Mouse (Mus musculus): ENCODE measurements around the gene Vmn1r57. TPM values are rescaled to one million over a fixed set of nuclear protein-coding genes. Genes with fewer than 3 reads are reported as not detected.

The Vmn1r57 gene
- polyA plus RNA-seq (2012; ENCODE audit: low replicate concordance) = not detected in 2 replicates

DNA sequence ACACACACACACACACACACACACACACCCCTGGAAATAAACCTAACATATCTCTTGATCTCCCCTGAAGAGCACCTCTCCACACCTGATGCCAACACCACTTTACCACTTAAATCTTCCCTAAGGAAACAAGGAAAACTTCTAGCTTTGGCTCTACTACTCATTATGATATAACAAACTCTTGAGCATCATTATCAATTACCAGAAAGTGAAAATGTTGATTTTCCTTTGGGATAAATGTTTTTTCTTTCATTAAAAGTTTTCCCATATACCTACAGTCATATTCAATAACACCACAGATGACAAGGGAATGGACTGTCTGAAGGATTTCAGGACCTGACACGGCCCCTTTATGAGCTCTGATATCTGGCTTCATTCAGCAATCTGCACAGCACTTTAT, at the start of gene Vmn1r57:
TSS of gene Vmn1r57 (plus strand) at position 301 of the 400 bp plus-strand sequence.

DNA sequence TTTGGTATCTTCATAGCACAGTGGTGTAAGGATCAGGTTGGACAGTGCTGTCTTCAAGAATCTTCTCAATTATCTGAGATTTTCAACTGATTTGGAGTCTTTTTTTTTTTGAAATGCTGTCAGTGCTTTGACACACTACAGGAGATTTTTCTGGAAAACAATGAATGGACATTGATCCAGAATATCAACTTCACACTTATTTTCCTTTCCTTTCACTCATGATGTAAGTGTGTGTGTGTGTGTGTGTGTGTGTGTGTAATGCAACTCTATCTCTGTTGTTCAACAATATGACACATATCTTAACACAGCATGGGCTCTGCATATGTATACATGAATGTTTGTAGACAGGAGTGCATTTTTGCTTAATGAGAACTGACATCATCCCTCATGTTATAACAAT, 21.6 kb upstream of the Vmn1r57 start, which contains the start of gene Vmn1r56:
TSS of gene Vmn1r56 (minus strand) at position 101 of the 400 bp plus-strand sequence.

Other genes starting within 250 kb of the Vmn1r57 start
- gene Sbk3, start 247.3 kb upstream of the Vmn1r57 start, polyA plus RNA-seq (2012; ENCODE audit: low replicate concordance) = not detected in 2 replicates
- 57.7 and 140 TPM in 2 replicates for gene Zfp579, start 222.3 kb upstream of the Vmn1r57 start, polyA plus RNA-seq (2012; ENCODE audit: low replicate concordance)
- 60.5 and 72.3 TPM in 2 replicates for gene Zfp524, start 204.1 kb upstream of the Vmn1r57 start, polyA plus RNA-seq (2012; ENCODE audit: low replicate concordance)
- 31.6 and 47.8 TPM in 2 replicates for gene Fiz1, start 203.8 kb upstream of the Vmn1r57 start, polyA plus RNA-seq (2012; ENCODE audit: low replicate concordance)
- 55.5 TPM in 1 of 2 replicates, not detected in the other for gene Gm44973, start 203.0 kb upstream of the Vmn1r57 start, polyA plus RNA-seq (2012; ENCODE audit: low replicate concordance)
- gene Zfp865, start 198.1 kb upstream of the Vmn1r57 start, polyA plus RNA-seq (2012; ENCODE audit: low replicate concordance) = 97.4 and 264 TPM in 2 replicates
- 0.99 and 2.0 TPM in 2 replicates for gene Ccdc106, start 197.9 kb upstream of the Vmn1r57 start, polyA plus RNA-seq (2012; ENCODE audit: low replicate concordance)
- gene 4632433K11Rik, start 184.4 kb upstream of the Vmn1r57 start, polyA plus RNA-seq (2012; ENCODE audit: low replicate concordance) = not detected in 2 replicates
- 4.2 and 6.3 TPM in 2 replicates for gene Zfp784, start 180.0 kb upstream of the Vmn1r57 start, polyA plus RNA-seq (2012; ENCODE audit: low replicate concordance)
- 27.8 and 63.8 TPM in 2 replicates for gene Zfp580, start 167.0 kb upstream of the Vmn1r57 start, polyA plus RNA-seq (2012; ENCODE audit: low replicate concordance)
- 344 and 667 TPM in 2 replicates for gene U2af2, start 156.3 kb upstream of the Vmn1r57 start, polyA plus RNA-seq (2012; ENCODE audit: low replicate concordance)
- 685 and 1,033 TPM in 2 replicates for gene Epn1, start 138.3 kb upstream of the Vmn1r57 start, polyA plus RNA-seq (2012; ENCODE audit: low replicate concordance)
- not detected in 2 replicates for gene Rfpl4, start 101.5 kb upstream of the Vmn1r57 start, polyA plus RNA-seq (2012; ENCODE audit: low replicate concordance)
- gene Rasl2-9, start 92.5 kb upstream of the Vmn1r57 start, polyA plus RNA-seq (2012; ENCODE audit: low replicate concordance) = 0.20 and 0.23 TPM in 2 replicates
- not detected in 2 replicates for gene Vmn1r55, start 68.8 kb upstream of the Vmn1r57 start, polyA plus RNA-seq (2012; ENCODE audit: low replicate concordance)
- gene Vmn1r56, start 21.7 kb upstream of the Vmn1r57 start, polyA plus RNA-seq (2012; ENCODE audit: low replicate concordance) = not detected in 2 replicates
- not detected in 2 replicates for gene Gm5065, start 132.0 kb downstream of the Vmn1r57 start, polyA plus RNA-seq (2012; ENCODE audit: low replicate concordance)
- not detected in 2 replicates for gene Nlrp2, start 132.5 kb downstream of the Vmn1r57 start, polyA plus RNA-seq (2012; ENCODE audit: low replicate concordance)
- not detected in 2 replicates for gene Vmn1r58, start 194.9 kb downstream of the Vmn1r57 start, polyA plus RNA-seq (2012; ENCODE audit: low replicate concordance)
- not detected in 2 replicates for gene Vmn1r59, start 238.3 kb downstream of the Vmn1r57 start, polyA plus RNA-seq (2012; ENCODE audit: low replicate concordance)

All from hematopoietic multipotent progenitor cell, adult 10-12 weeks (in vitro differentiated cells).